Mouse (Mus musculus) monocyte, adult 5-6 weeks (primary cell): ENCODE results near the gene Dusp5. TPM values are rescaled to one million over a fixed set of nuclear protein-coding genes. Genes with fewer than 3 reads are reported as not detected.
"Not testable (repeated sequence)": the region's sequence is repeated elsewhere in the genome, so short reads cannot be mapped to it uniquely, and the experiment has no call there.

ENCODE experiments used
- ATAC-seq: fragments of 153-309, 156-312 bp; replicated peaks from 2 replicates; pipeline ENCODE4 v1.8.0; 2017; ENCODE audit warnings: mild to moderate bottlenecking; ENCODE audit not compliant: low TSS enrichment, insufficient number of reproducible peaks, severe bottlenecking, poor library complexity, low FRiP score
- total RNA-seq: library from RNA; stranded (forward); fragments of 200-1000, 200-491, 200-594 nt; gene quantifications from 3 replicates; pipeline ENCODE4 v1.2.3, GENCODE M21; 2017

The Dusp5 gene
- total RNA-seq, 1 experiment from 2014 or later, result 376 TPM

DNA sequence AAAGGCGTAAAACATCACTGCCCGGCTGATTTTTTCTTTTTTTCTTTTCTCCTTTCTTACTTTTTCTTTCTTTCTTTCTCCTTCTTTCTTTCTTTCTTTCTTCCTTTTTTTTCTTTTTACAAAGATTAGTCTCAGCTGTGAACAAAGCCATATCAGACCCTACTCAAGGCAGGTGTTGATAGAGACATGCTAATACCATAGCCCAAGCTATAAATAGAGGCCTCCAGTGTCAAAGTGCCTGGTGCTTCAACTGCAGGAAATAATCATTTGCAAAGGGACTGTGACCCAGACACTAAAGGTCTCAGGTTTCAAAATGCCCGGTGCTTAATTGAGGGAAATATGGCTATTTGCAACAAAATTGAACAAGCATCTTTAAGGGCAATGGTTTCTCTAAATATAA, 39.6 kb downstream of the Dusp5 start:
- no peak for ATAC-seq

DNA sequence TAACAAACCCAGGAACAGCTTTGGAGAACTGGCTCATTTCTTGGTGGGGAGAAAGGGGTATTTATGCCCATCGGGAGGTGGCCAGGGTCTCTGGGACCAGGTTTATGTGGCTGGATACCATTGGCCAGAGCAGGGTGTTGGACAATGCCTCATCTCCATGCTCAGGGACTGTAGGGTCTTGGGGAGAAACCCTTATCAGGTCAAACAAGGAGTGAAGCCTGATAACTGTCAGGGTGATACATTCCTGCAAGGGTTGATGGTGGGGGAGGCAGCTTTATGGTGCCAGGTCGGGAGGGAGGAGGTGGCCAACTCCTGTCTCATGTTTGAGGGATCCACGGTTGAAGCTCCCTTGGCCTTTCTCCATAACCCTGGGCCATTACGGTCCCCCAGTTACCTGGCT, 42.1 kb downstream of the Dusp5 start:
- ATAC-seq, result no peak

DNA sequence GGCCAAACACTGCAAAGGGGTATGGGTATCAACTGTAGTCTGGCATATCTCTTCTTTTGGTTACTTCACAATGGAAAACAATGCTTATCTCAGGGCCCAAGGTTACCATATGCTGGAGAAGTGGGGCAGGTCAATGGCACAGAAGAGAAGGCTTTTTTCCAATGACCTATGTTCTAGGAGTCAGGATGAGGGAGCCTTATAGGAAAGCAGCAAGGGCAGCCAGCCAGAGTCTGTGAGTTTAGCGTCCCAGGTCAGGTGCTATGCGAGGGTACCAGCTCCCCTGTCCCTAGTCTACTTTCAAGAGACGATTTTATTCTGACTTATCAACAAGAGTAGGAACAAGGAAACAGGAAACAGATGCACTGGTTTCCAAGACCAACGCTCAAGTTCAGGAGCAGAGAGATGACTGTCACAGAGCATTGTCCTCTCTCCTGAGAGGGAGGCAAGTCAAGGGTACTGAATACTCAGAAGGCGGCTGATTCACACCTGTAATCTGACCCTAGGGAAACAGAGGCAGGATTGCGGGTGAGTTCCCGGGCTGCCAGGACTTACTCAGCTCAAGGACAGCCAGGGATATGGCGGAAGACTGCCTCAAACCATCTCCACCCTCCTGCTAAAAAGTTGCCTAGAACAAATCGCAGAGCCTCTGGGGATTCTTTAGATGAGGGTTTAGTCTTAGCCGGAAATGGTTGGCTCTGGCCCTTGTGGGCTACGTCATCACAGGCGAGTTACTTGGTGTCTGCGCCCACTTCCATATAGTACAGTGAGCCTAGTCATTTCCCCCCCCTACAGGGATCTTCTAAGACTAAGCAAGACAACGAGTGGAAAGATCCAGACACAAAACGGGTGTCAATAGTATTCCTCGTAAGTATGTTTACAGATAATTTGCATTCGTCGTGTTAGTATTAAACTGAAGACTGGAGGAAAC, 42.9 kb downstream of the Dusp5 start:
- ATAC-seq, result no peak

DNA sequence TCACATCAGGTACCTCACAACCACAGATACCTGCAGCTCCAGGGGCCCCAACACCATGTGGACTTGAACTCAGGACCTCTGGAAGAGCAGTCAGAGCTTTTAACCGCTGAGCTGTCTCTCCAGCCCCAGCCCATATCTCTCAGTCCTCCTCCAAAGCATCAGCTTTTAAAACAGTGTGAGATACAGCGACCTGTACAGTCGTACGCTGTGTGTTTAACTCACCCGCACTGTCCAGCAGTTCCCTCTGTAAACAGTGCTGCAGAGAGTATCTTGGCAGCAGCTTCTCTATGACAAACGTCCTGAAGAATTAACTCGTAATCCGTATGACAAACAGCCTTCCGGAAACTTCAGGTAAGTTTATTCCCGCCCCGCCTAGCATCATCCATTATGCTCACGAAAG, 43.7 kb downstream of the Dusp5 start:
- ATAC-seq, result no peak

DNA sequence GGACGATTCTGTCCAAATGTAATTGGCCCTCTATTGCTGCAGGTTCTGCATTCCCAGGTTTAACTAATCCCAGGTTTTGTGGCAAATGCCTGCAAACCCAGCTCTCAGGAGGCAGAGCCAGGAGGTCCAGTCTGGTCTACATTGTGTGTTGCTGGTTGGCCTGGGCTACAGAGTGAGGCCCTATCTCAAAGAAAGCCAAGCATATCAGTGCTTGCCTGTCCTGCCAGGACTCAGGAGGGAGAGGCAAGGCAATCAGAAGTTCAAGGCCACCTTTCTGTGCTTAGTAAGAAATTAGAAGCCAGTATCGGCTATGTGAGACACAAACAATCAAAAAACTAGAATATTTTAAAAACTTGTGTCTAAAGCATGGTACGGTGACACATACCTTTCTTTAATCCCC, 44.2 kb downstream of the Dusp5 start:
- ATAC-seq, result no peak

DNA sequence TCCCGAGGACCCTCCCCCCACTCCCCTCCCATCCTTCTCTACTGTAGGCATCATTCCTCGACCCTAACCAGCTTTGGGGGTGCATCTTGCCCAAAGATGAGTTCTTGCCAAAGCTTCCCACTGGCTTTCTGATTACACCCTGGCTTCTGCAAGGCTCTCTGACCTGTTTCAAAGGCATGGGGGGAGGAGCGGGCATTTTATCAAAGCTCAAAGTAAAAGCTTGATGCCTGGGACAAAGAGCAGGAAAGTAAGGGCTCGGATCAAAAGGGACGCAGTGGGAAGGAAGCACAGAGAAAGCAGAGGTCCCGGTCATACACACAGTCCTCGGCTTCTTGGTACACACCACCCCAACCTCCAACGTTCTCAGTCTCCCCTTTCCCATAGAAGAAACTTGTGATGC, 45.2 kb downstream of the Dusp5 start:
- ATAC-seq, result no peak

DNA sequence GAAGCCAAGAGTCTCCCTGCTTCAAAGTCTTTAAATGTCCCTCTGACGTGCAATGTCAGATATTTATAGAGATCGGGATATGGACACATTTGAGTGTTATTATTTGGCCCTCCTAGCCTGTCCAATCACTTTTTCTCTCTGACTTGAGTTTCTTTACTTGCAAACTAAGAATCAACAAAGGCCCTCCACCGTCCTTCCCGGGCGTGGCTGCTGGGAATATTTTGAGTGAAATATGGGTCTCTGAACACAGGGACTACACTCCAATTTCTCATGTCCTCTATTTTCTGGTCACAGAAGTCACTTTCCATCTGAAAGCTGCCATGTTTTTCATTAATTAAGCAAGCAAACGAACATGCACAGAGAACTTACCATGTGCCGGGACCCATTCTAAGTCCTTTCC, 45.6 kb downstream of the Dusp5 start:
- ATAC-seq, result no peak

DNA sequence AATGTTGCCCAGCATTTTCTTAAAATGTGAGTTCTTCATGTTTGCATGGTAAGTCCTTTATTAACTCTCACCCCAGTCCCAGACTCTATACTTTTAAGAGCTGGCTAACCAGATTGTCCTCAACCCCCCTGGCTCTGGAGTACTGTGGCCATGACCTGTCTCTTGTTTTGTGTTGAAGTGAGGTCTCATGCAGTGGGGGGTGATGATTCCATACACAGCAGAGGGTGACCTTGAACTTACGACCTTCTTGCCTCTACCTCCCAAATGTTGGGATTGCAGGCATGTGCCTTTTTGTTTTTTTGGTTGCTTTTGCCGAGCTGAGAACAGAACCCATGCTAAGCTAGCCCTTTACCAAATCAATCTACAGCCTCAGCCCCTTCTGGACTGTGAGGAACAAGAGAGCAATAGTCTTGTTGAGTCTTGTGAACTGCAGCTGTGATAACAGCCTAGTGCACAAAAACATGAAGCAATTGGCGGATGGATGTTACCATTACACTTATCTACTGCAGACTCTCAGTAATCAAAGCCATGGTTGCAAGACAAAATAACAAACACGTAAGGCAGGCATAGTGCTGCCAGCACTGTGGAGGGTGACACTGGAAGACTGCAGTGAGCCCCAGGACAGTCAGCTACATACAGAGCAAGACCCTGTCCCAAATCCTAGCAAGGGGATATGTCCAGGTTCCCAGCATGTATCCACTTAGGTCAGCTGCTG, 46.5 kb downstream of the Dusp5 start:
- no peak for ATAC-seq

DNA sequence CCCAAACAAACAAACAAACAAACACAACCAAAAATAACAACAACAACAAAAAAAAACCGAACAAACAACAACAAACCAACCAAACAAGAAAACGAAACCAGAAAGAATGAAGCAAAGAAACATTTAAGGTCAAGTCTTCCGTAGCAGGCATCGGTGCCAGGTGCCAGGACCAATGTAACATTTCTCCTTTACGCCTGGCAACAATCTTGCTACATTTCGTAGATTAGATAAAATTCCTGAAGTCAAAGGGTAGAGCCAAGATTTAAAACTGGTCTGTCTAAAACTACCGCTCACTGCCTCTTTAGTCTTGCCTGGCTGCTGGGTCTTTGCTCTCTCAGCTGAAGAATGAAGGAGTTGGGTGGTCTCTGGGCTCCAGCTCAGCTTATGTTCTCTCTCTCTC, 47.2 kb downstream of the Dusp5 start:
- no peak for ATAC-seq

DNA sequence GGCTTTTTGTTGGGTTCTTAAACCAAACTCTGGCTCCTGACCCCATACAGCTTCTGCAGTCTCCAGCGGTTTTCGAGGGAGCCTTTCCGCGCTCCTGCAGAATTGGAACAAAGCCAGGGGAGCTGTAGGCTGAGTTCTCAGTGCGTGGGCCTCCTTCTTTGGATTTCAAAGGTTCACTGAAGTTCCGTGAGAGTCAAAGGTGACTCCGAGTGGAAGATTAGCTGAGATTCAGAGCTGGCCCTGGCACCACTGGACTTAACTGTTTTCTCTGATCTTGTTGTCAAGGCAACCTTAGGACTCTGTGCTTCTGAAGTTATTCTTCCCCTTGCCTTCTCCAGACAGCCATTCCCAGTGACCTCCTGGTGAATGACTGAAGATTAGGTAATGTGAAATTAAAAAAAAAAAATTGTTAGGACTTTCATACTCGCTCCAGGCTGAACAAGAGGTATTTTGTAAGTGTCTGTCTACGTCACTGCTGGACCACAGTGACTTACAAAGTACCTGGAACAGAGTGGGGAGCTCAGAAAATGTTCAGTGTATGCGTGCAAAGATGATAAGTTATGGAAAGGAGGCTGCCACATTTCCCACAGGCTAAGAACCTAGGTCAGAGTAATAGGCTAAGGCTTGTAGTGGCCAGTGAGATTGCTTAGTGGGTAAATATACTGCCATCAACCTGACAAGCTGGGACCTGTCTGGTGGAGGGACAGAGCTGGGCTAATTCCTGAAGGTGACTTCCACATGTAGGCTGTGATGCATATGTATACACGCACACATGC, 48.3 kb downstream of the Dusp5 start:
- ATAC-seq, result no peak

DNA sequence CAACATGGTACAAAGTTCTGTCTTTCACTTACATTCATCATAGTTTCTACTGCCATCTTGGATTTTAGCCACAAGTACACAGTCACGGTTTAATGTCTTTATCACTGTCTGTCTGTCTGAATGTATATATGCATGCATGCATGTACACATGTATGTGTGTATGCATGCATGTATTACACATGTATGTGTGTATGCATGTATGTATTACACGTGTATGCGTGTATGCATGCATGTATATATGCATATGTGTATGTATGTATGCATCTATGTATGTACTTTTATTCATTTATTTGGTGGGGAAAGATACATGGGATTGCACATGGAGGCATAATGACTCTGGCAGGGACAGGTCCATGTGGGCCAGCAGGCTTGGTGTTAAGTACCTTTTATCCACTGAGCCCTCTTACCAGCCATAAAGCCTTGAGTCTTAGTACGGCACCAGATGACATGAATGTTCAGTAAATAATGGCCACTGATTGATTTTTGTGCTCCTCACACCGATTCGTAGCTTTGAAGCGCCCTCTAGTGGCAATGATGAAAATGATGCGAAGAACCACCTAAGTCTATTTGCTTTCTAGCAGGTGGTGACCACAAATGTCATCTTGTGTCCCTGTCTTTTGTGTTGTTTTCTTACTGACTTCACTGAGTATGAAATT, 49.8 kb downstream of the Dusp5 start:
- peak; percentile 93 for ATAC-seq

DNA sequence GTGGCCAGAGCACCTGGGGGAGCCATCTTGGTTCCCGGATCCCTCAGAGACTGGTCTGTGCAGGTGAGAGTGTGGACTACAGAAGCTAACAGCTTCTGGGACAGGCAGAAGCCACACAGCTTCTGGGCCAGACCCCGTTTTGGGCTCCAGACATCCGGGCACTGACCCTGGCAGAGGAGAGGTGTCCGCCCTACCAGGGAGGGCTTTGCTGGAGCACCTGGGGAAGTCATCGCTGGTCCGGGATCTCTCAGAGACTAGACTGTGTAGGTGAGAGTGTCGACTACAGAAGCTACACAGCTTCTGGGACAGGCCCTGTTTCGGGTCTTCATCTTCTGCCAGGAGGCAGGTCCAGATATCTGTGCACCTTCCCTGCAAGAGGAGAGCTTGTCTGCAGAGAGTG, 51.4 kb downstream of the Dusp5 start:
- ATAC-seq, result not testable (repeated sequence)

DNA sequence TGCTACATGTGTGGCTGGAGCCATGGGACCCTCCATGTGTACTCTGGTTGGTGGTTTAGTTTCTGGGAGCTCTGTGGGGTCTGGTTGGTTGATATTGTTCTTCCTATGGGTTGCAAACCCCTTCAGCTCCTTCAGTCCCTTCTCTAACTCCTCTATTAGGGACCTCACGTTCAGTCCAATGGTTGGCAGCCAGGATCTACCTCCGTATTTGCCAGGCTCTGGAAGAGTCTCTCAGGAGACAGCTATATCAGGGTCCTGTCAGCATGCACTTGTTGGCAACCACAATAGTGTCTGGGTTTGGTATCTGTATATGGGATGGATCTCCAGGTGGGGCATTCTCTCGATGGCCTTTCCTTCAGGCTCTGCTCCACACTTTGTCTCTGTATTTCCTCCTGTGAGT, 58.8 kb downstream of the Dusp5 start:
- ATAC-seq, result not testable (repeated sequence)

DNA sequence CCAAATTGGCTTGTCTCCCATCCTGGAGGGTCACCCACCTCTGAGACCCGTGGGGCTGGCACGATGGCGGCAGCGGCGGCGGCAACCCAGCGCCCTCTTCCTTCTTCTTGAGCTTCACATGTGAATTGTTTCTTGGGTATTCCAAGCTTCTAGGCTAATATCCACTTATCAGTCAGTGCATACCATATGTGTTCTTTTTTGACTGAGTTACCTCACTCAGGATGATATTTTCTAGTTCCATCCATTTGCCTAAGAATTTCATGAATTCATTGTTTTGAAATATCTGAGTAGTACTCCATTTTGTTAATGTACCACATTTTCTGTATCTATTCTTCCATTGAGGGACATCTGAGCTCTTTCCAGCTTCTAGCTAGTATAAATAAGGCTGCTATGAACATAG, 60.1 kb downstream of the Dusp5 start, which contains the start of gene Nutf2-ps1:
Gene Nutf2-ps1 (minus strand): TSS at position 101 of the 400 bp plus-strand sequence.
- ATAC-seq, result not testable (repeated sequence)

Other genes with a start within 250 kb of the Dusp5 start
- gene Mxi1, start 218.6 kb upstream of the Dusp5 start, total RNA-seq, result 87.9 to 137 TPM (median 113 TPM) in 3 replicates
- gene Gm10197, start 157.3 kb upstream of the Dusp5 start, total RNA-seq, result not detected in 3 replicates
- gene Smndc1, start 138.5 kb upstream of the Dusp5 start, total RNA-seq, result 62.7 to 74.2 TPM (median 74.1 TPM) in 3 replicates
- 26.1 TPM in 1 of 3 replicates, not detected in the others for gene Nutf2-ps1, start 60.0 kb downstream of the Dusp5 start, total RNA-seq
- 99.5 to 152 TPM (median 121 TPM) in 3 replicates for gene Smc3, start 71.3 kb downstream of the Dusp5 start, total RNA-seq
- not detected in 3 replicates for gene Rbm20, start 148.2 kb downstream of the Dusp5 start, total RNA-seq